In the genomic region with DNA sequence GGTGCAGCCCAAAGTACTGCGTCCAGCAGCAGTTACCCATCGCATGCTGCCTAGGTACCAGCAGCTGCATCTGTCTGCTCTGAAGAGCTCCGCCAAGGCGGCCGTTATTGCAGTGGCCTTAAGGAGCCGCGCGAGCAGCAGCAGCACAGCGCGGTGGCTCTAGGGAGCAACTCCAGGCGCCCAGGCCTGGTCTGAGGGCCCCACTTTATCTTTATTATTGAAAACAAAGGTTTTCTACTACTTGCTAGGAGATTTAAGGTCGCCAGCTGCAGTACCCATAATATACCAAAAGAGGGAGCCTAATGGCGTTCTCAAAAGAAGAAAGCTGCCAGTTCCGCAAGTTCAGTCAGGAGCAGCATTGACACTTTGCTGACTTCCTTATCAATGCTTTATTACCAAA, we compare ENCODE assay signal across 8 mouse cellular contexts. TPM values are rescaled to one million over a fixed set of nuclear protein-coding genes. Genes with fewer than 3 reads are reported as not detected.
DNase-seq lines count a peak whose midpoint lies in the region; ATAC-seq and TF ChIP-seq lines count a peak whose summit lies in the region.

No protein-coding gene starts in this region.

- ATAC-seq in heart, embryonic 12.5 days (ENCODE audit: insufficient number of reproducible peaks, low FRiP score), result no peak
- peak; percentile 59; the same call in 1 of the 2 replicates for ATAC-seq in midbrain, embryonic 16.5 days

- H3K9me3 ChIP-seq in heart, embryonic 12.5 days (replicated peaks), result no peaks in the 10 kb centered on the region
- H3K9me3 ChIP-seq in E14TG2a.4 (ENCODE audit: low read length), result no peaks in the 10 kb centered on the region
- no peaks in the 10 kb centered on the region for H3K9me3 ChIP-seq in midbrain, embryonic 16.5 days (replicated peaks; ENCODE audit: control insufficient read depth, low read length, poor library complexity, severe bottlenecking)

- H3K79me2 ChIP-seq in heart, adult 2 months (replicated peaks; ENCODE audit: control insufficient read depth, insufficient read depth, low read length), result no peaks in the 10 kb centered on the region; the same call in 1 of the 2 replicates

- H3K9ac ChIP-seq in heart, adult 2 months (ENCODE audit: low read depth, low read length), result no peak overlapping the region
- H3K9ac ChIP-seq in heart, embryonic 12.5 days, result no peak overlapping the region
- H3K9ac ChIP-seq in midbrain, embryonic 16.5 days (ENCODE audit: low read depth, low read length), result no peak overlapping the region

- TF ChIP-seq POLR2A in heart, adult 2 months (IDR thresholded peaks at IDR 0.05; ENCODE audit: insufficient read depth, low read depth, low read length), result no peak
- TF ChIP-seq POLR2A in thymus, adult 2 months (IDR thresholded peaks at IDR 0.05; ENCODE audit: control insufficient read depth, extremely low read depth, insufficient read depth, low read length, poor library complexity), result no peak

- intact Hi-C loops in heart, adult 2 months (cut with DNase I), result loop anchor here (2.0 to 5.0 kb wide), 4 partner anchors 41 to 175 kb away; a partner anchor contains a TSS
- intact Hi-C loops in gastrocnemius, postnatal 36 days (cut with DNase I), result loop anchor here (5.0 to 10.0 kb wide), 2 partner anchors 41 to 153 kb away; a partner anchor contains a TSS
- intact Hi-C loops in left cerebral cortex, postnatal 4 days (cut with DNase I), result no loop called here

- TF ChIP-seq EP300 in heart, adult 2 months (IDR thresholded peaks at IDR 0.05; ENCODE audit: insufficient read depth, low read depth, low read length), result no peak

- no peak overlapping the region for H3K4me2 ChIP-seq in heart, embryonic 12.5 days
- no peak overlapping the region for H3K4me2 ChIP-seq in midbrain, embryonic 16.5 days (ENCODE audit: low read length)

- no peaks in the 10 kb centered on the region for H3K36me3 ChIP-seq in heart, adult 2 months (ENCODE audit: control insufficient read depth, insufficient read depth, low read length)
- peaks cover 11% of the 10 kb centered on the region for H3K36me3 ChIP-seq in heart, embryonic 12.5 days
- peaks cover 4% of the 10 kb centered on the region; the same call in 1 of the 2 replicates for H3K36me3 ChIP-seq in E14TG2a.4 (ENCODE audit: insufficient read depth, low read length)
- H3K36me3 ChIP-seq in midbrain, embryonic 16.5 days (ENCODE audit: control insufficient read depth, insufficient read depth, low read length), result no peaks in the 10 kb centered on the region
- no peaks in the 10 kb centered on the region for H3K36me3 ChIP-seq in thymus, adult 2 months (ENCODE audit: control insufficient read depth, insufficient read depth, low read length)

- 52% methylated on average over 14 of the region's 14 CpGs for WGBS in heart, adult 2 months
- 58% methylated on average over 14 of the region's 14 CpGs for WGBS in heart, embryonic 12.5 days
- WGBS in midbrain, embryonic 16.5 days, result 60% methylated on average over 14 of the region's 14 CpGs
- 80% methylated on average over 14 of the region's 14 CpGs for WGBS in thymus, adult 2 months

- peaks cover under 1% of the 10 kb centered on the region for H3K4me1 ChIP-seq in heart, adult 2 months (ENCODE audit: control insufficient read depth, insufficient read depth, low read length)
- peaks cover 6% of the 10 kb centered on the region; the same call in 1 of the 2 replicates for H3K4me1 ChIP-seq in heart, embryonic 12.5 days (replicated peaks)
- peaks cover 14% of the 10 kb centered on the region for H3K4me1 ChIP-seq in E14TG2a.4 (replicated peaks; ENCODE audit: low read depth, low read length)
- H3K4me1 ChIP-seq in midbrain, embryonic 16.5 days (ENCODE audit: control insufficient read depth, insufficient read depth, low read length), result 0 out of 2 replicates have a peak, but pooled peaks cover 2% of the 10 kb centered on the region
- peaks cover 15% of the 10 kb centered on the region for H3K4me1 ChIP-seq in thymus, adult 2 months (replicated peaks; ENCODE audit: control insufficient read depth, insufficient read depth, low read length)

- H3K4me3 ChIP-seq in heart, adult 2 months, result no peak overlapping the region
- H3K4me3 ChIP-seq in heart, embryonic 12.5 days, result no peak overlapping the region
- peak overlapping the region; percentile 70 for H3K4me3 ChIP-seq in E14TG2a.4 (replicated peaks; ENCODE audit: low read length)
- H3K4me3 ChIP-seq in midbrain, embryonic 16.5 days (ENCODE audit: low read depth, low read length), result no peak overlapping the region
- no peak overlapping the region for H3K4me3 ChIP-seq in thymus, adult 2 months (ENCODE audit: control insufficient read depth, insufficient read depth, low read length)

- DNase-seq in heart, adult 2 months, result peak; percentile 37 to 46
- peak; percentile 49 for DNase-seq in cerebellum, adult 9-11 months
- DNase-seq in gastrocnemius, postnatal 36 days, result peak; percentile 23 to 45
- peak; percentile 44 for DNase-seq in left cerebral cortex, postnatal 4 days
- DNase-seq in thymus, adult 2 months, result peak; percentile 62

- H3K27ac ChIP-seq in heart, adult 2 months, result no peak overlapping the region
- H3K27ac ChIP-seq in heart, embryonic 12.5 days (ENCODE audit: poor library complexity, severe bottlenecking), result no peak overlapping the region
- H3K27ac ChIP-seq in midbrain, embryonic 16.5 days (ENCODE audit: low read length), result no peak overlapping the region
- no peak overlapping the region for H3K27ac ChIP-seq in thymus, adult 2 months (ENCODE audit: control insufficient read depth, insufficient read depth, low read length)

- no peaks in the 10 kb centered on the region for H3K27me3 ChIP-seq in heart, adult 2 months (ENCODE audit: control insufficient read depth, insufficient read depth, low read length)
- no peaks in the 10 kb centered on the region for H3K27me3 ChIP-seq in heart, embryonic 12.5 days (replicated peaks)
- H3K27me3 ChIP-seq in E14TG2a.4 (ENCODE audit: insufficient read depth, low read length), result no peaks in the 10 kb centered on the region
- no peaks in the 10 kb centered on the region for H3K27me3 ChIP-seq in midbrain, embryonic 16.5 days (ENCODE audit: control insufficient read depth, insufficient read depth, low read depth, low read length)
- no peaks in the 10 kb centered on the region for H3K27me3 ChIP-seq in thymus, adult 2 months (ENCODE audit: control insufficient read depth, insufficient read depth, low read length)

- TF ChIP-seq CTCF in heart, adult 2 months (IDR thresholded peaks at IDR 0.05), result peak; percentile 93
- peak; percentile 98 for TF ChIP-seq CTCF in E14TG2a.4 (conservative IDR thresholded peaks at IDR 0.05; ENCODE audit: low read length)
- peak; percentile 56; the same call in 1 of the 2 replicates for TF ChIP-seq CTCF in thymus, adult 2 months (IDR thresholded peaks at IDR 0.05; ENCODE audit: borderline replicate concordance, control insufficient read depth, extremely low read depth, insufficient read depth, low read length, poor library complexity)

RNA-seq across cellular contexts. Expression of a gene that starts 24.1 kb away (rescaled TPM):
- 10 to 100 TPM; 13.1 to 13.4 TPM for total RNA-seq in heart, adult 2 months (2021)
- 16.4 and 25.7 TPM in 2 replicates for polyA plus RNA-seq in heart, adult 2 months (2012; rRNA removed)
- polyA plus RNA-seq in heart, embryonic 12.5 days (2016; fragmentation: Nextera tagmentation; extraction: Ambion mirVana), result 4.6 and 5.3 TPM in 2 replicates
- 1 to 10 TPM; 5.7 to 6.2 TPM for total RNA-seq in gastrocnemius, postnatal 36 days (2021)
- 100 to 1,000 TPM; 145 to 166 TPM for total RNA-seq in left cerebral cortex, postnatal 4 days (2021)
- 11.0 and 12.0 TPM in 2 replicates for polyA plus RNA-seq in midbrain, embryonic 16.5 days (2015; fragmentation: Nextera tagmentation; extraction: Ambion mirVana)
- 68.3 and 80.8 TPM in 2 replicates for polyA plus RNA-seq in thymus, adult 2 months (2012; rRNA removed)

RNA-seq across cellular contexts. Expression of a gene that starts 41.6 kb away (rescaled TPM):
- 10 to 100 TPM; 71.8 to 75.4 TPM for total RNA-seq in heart, adult 2 months (2021)
- polyA plus RNA-seq in heart, adult 2 months (2012; rRNA removed), result 58.2 and 89.4 TPM in 2 replicates
- 158 TPM in 2 replicates for polyA plus RNA-seq in heart, embryonic 12.5 days (2016; fragmentation: Nextera tagmentation; extraction: Ambion mirVana)
- total RNA-seq in gastrocnemius, postnatal 36 days (2021), result 10 to 100 TPM; 26.5 to 27.6 TPM
- total RNA-seq in left cerebral cortex, postnatal 4 days (2021), result 100 to 1,000 TPM; 589 to 625 TPM
- polyA plus RNA-seq in midbrain, embryonic 16.5 days (2015; fragmentation: Nextera tagmentation; extraction: Ambion mirVana), result 654 and 682 TPM in 2 replicates
- polyA plus RNA-seq in thymus, adult 2 months (2012; rRNA removed), result 197 and 239 TPM in 2 replicates

RNA-seq across cellular contexts. Expression of a gene that starts 52.3 kb away (rescaled TPM):
- total RNA-seq in heart, adult 2 months (2021), result 10 to 100 TPM; 14.0 TPM
- 6.8 and 14.3 TPM in 2 replicates for polyA plus RNA-seq in heart, adult 2 months (2012; rRNA removed)
- 10.3 and 11.7 TPM in 2 replicates for polyA plus RNA-seq in heart, embryonic 12.5 days (2016; fragmentation: Nextera tagmentation; extraction: Ambion mirVana)
- total RNA-seq in gastrocnemius, postnatal 36 days (2021), result 1 to 10 TPM; 7.3 to 8.7 TPM
- total RNA-seq in left cerebral cortex, postnatal 4 days (2021), result 10 to 100 TPM; 23.6 to 24.6 TPM
- polyA plus RNA-seq in midbrain, embryonic 16.5 days (2015; fragmentation: Nextera tagmentation; extraction: Ambion mirVana), result 6.7 and 6.8 TPM in 2 replicates
- polyA plus RNA-seq in thymus, adult 2 months (2012; rRNA removed), result 15.3 and 17.4 TPM in 2 replicates

RNA-seq across cellular contexts. Expression of a gene that starts 58.7 kb away (rescaled TPM):
- 10 to 100 TPM; 11.6 to 14.0 TPM for total RNA-seq in heart, adult 2 months (2021)
- polyA plus RNA-seq in heart, adult 2 months (2012; rRNA removed), result 12.4 and 13.4 TPM in 2 replicates
- polyA plus RNA-seq in heart, embryonic 12.5 days (2016; fragmentation: Nextera tagmentation; extraction: Ambion mirVana), result 23.5 and 26.4 TPM in 2 replicates
- total RNA-seq in gastrocnemius, postnatal 36 days (2021), result 1 to 10 TPM; 7.0 to 7.1 TPM
- total RNA-seq in left cerebral cortex, postnatal 4 days (2021), result 10 to 100 TPM; 38.9 to 43.9 TPM
- 30.7 and 32.3 TPM in 2 replicates for polyA plus RNA-seq in midbrain, embryonic 16.5 days (2015; fragmentation: Nextera tagmentation; extraction: Ambion mirVana)
- 48.9 and 61.9 TPM in 2 replicates for polyA plus RNA-seq in thymus, adult 2 months (2012; rRNA removed)
